Mouse (Mus musculus): ENCODE measurements around the gene Ddo.

Ddo gene

GRCm38 (mm10) chr10:40666943-40667342 is 37.1 kb downstream of the Ddo start:
- DNase-seq = no peak

DNA sequence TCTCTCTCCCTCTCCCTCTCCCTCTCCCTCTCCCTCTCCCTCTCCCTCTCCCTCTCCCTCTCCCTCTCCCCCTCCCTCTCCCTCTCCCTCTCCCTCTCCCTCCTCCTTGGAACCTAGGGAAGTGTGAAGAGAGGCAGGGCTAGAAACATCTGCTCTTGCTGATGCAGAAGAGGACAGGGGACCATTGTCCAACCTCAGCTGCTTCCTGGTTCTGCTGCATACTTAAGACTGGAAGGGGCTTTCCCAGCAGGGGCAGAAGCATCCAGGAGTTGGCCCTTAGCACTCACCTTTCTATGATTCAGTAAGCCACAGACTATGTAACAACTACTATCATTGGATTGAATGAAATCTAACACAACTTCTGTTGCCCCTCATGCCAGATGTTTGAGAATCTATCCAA is 38.8 kb downstream of the Ddo start:
- DNase-seq = no peak

DNA sequence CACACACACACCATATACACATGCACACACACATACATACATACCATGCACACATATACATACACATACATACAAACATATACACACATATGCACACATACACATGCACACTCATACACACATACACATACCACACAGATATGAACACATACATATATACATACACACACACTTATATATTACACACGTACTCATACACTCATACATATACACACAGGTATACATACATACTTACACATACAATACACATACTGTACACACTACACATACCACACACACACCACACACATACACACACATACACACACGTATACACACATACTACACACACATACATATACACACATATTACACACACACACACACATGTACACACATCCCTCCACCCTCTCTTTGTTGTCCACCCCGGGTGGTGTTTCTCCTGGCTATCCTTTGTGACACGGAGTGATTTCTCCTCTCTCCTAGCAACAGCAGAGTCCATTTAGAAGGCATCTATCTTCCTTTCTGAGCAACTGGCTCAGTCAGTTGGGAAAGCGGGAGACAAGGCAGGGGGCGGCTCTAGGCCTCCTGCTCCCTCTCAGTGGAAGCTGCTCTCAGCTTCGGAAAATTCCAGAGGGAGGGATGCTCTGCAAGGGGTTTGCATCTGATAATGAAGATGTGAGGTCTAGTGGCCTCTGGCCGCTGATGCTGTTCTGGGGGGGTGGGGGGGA is 42.9 kb downstream of the Ddo start:
- DNase-seq = no peak

- no peak for DNase-seq
These were observed 43.5 kb downstream of the Ddo start for GRCm38 (mm10) chr10:40673297-40673665.

GRCm38 (mm10) chr10:40674151-40674550 is 44.3 kb downstream of the Ddo start:
- peak; percentile 20 to 50 for DNase-seq

- DNase-seq = no peak
These were observed 46.1 kb downstream of the Ddo start for GRCm38 (mm10) chr10:40675921-40676320.

GRCm38 (mm10) chr10:40678477-40678876 is 48.7 kb downstream of the Ddo start:
- no peak for DNase-seq

DNA sequence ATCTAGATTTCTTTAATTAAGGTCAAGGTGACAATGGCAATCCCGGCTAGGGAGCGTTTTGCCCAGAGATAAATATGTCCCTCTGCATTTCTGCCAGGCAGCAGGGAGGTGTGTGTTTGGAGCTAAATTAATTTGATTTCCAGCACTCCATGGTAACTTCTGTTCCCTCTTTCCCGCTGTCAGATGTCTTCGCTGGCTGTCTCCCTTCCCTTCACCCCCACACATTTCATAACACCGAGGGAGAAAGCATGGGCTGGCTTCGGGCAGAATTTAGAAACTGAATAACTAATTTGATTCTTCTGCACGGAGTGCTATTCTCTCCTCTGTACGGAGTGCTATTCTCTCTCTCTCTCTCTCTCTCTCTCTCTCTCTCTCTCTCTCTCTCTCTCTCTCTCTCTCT is 52.7 kb downstream of the Ddo start:
- DNase-seq = peak in 1 of 2 experiments; percentile 20

GRCm38 (mm10) chr10:40683092-40683867 is 53.5 kb downstream of the Ddo start, which contains the start of gene Mettl24:
Gene Mettl24 (plus strand): TSS chr10:40683282.
- DNase-seq = peak; percentile 80 to 82

GRCm38 (mm10) chr10:40683868-40684253 is 54.0 kb downstream of the Ddo start:
- no peak for DNase-seq

DNA sequence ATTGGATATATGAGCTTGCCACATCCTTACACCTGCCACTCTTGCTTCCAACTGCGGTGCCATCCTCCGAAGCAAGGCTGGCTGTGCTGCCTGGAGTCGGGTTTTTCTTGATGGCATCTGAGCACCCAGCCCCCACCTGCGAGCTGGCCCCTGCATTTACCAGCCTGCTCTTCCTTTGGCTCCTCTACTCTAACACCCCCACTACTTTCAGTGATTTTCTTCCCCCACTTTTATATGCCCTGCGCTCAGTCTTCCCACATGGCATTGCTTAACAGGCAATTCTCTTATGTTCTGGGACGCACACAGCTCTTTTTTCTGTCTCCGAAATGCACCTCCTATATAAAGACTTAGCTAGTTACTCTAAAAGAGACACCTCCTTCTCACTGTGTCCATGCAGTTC is 54.5 kb downstream of the Ddo start:
- no peak for DNase-seq

DNA sequence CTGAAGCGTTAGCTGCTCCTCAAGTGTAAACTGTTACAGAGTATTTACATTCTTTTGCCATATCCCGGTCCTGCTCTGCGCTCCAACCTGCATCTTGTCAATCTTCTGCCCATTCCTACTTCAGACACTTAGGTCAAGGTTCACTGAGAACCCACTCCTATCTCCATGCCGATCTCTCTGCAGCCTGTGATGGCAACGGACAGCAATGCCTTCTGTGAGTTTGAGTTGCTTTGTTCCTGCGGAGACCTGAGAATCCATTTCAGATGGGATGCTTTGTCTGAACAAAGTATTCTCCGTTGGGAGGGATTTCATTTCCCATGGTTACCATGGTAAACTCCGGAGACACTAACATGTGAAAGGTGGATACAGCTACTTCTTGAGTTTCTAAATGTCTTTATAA is 55.8 kb downstream of the Ddo start:
- no peak for DNase-seq

DNA sequence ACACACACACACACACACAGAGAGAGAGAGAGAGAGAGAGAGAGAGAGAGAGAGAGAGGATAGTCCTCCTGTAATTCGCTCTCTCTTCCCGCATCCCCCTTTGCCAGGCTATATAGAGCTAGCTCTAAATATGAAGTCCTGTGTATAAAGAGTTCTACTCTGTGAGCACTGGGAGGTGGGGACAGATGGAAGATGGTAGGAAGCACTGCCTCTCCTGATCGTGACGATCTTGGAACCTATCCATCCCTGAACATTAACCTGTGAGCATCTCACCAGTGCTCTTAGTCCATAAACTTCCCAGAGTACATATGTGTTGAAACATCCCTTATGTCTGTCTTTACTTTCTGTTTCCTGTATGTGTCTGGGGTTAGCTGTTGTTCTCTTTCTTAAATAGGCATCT is 57.2 kb downstream of the Ddo start:
- DNase-seq = no peak

DNA sequence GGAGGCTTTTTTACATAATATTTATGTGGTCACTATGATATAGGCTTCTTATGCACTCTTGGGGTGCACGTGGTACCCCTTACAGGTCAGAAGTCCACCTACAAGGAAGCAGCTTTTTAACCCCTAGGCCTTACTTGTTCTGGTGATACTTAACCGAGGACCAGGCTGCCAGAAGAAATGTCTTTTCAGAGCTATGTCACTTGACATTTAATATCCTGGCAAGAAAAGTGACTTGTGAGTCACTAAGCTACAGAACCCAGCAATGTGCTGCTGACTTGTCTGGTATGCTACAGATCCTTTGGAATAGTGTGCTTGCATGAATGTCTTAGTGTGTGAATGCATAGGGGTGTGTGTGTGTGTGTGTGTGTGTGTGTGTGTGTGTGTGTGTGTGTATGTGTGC is 57.6 kb downstream of the Ddo start:
- no peak for DNase-seq

DNA sequence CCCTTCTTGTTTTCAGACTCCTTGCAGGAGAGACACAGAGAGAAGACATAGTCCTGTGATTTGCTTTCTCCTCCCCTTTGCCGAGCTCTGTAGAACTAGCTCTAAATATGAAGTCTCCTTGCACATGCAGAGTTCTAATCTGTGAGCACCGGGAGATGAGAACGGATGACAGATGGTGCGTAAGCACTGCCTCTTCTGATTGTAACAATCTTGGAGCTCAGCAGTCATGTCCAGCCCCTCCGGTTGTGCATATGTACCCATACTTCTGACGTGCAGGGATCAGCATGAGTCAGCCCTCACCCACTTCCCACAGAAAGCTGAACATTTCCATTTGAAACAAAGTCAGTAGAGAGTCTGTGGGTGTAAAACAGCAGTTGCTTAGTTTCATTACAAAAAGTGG is 58.5 kb downstream of the Ddo start:
- DNase-seq = no peak

- DNase-seq = no peak
These were observed 59.1 kb downstream of the Ddo start for GRCm38 (mm10) chr10:40688873-40689272.

DNA sequence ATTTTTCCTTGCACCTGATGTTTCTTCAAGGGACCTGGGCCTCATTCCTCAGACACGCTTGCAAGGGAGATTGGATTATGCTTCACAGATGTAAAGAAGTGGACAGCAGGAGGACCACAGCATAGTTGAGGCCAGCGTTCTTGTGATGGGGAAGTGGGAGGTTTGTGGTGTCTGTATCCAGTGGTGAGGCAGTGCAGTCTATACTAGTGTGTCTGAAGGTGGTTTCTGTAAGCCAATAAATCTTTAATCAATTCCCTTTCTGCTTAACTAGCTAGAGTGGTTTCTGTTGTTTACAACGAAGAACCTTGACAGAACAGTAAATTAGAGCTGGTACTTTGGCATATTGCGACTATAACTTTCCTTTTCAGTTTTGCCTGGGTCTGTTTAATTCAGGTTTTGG is 68.8 kb downstream of the Ddo start:
- DNase-seq = no peak

DNA sequence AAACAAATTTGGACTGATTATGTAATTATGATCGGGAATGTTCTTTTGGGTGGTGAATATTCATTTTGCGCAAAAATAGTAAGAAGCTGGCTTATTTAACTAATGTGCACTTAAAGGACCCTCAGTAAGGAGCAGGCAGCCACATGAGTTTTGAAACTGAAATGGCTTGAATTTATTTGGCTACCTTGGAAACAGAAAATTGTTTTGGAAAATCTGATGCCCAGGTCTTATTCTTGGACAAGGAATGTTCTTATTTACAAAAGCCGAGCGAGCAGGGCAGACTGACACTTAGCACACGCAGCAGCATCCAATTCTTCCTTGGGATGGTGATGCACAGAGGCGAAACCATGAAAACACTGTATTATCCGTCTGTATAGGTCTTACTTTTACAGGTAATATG is 81.3 kb downstream of the Ddo start:
- no peak for DNase-seq

DNA sequence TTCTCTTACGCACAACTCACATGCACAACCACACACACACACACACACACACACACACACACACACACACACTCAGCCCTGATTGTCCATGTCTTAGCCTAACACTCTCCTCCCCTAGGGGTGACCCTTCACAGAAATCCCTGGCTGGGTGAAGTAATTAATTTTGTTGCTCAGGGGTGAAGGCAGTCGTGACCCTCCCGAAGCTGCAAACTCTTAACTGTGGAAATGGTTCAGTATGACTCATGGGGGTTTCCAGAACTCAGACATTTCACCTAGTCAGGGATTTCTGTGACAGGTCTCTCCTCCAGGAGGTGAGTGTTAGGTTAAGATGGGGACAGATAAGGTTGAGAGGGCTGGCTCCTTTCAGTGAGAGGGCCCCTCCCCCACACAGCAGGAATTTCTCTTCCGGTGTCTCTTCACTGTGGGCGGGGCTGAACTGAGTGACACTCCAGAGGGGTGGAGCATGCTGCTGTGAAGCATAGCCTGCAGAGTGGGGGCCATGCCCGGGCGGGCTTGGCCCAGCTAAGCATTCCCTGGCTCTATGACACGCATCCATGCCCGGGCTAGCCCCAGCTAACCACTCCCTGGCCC is 83.3 kb downstream of the Ddo start:
- no peak for DNase-seq

GRCm38 (mm10) chr10:40713829-40714228 is 84.0 kb downstream of the Ddo start:
- DNase-seq = no peak

- DNase-seq = peak in 1 of 2 experiments; percentile 24
These were observed 85.3 kb downstream of the Ddo start for GRCm38 (mm10) chr10:40715151-40715550.

GRCm38 (mm10) chr10:40716296-40716695 is 86.5 kb downstream of the Ddo start:
- DNase-seq = no peak

GRCm38 (mm10) chr10:40716713-40717112 is 86.9 kb downstream of the Ddo start:
- no peak for DNase-seq

GRCm38 (mm10) chr10:40718362-40718761 is 88.6 kb downstream of the Ddo start:
- no peak for DNase-seq

Measured in cerebellum, postnatal 14 days (tissue).